Mouse (Mus musculus) midbrain, embryonic 16.5 days (tissue): ENCODE measurements at regions not wholly inside any gene's neighbourhood (a gene's known extent, or its start where the extent isn't known, plus 50 kb on each side); places are given as distances from the start of the nearest gene placed in this dataset.

Experiments
- ATAC-seq: fragments of 200-750 bp; cut with Nextera tagmentation; 2 replicates; pipeline ENCODE4 v1.8.0; 2017; ENCODE audit warnings: moderate TSS enrichment
- H3K27ac ChIP-seq: fragments of 300-500 bp; sonication (generic); 2 replicates; pipeline ENCODE4 v1.5.1; 2014; ENCODE audit warnings: mild to moderate bottlenecking, low read length, mixed read lengths
- H3K27me3 ChIP-seq: fragments of 300-500 bp; sonication (generic); 2 replicates; pipeline ENCODE4 v1.6.1; 2014; ENCODE audit warnings: low read depth, low read length, mixed read lengths; ENCODE audit not compliant: control insufficient read depth, insufficient read depth
- H3K36me3 ChIP-seq: fragments of 300-500 bp; sonication (generic); 2 replicates; pipeline ENCODE4 v1.6.1; 2014; ENCODE audit warnings: mild to moderate bottlenecking, low read length, moderate library complexity, mixed read lengths; ENCODE audit not compliant: control insufficient read depth, insufficient read depth
- H3K4me1 ChIP-seq: fragments of 300-500 bp; sonication (generic); 2 replicates; pipeline ENCODE4 v1.6.1; 2014; ENCODE audit warnings: mild to moderate bottlenecking, low read length, mixed read lengths; ENCODE audit not compliant: control insufficient read depth, insufficient read depth
- H3K4me2 ChIP-seq: fragments of 300-500 bp; sonication (generic); 2 replicates; pipeline ENCODE4 v1.6.1; 2014; ENCODE audit warnings: mild to moderate bottlenecking, low read length, mixed read lengths
- H3K4me3 ChIP-seq: fragments of 300-500 bp; sonication (generic); 2 replicates; pipeline ENCODE4 v1.5.1; 2014; ENCODE audit warnings: low read depth, mild to moderate bottlenecking, low read length, moderate library complexity, mixed read lengths
- H3K9ac ChIP-seq: fragments of 300-500 bp; sonication (generic); 2 replicates; pipeline ENCODE4 v1.6.1; 2014; ENCODE audit warnings: low read depth, low read length, mixed read lengths
- H3K9me3 ChIP-seq: fragments of 300-500 bp; sonication (generic); replicated peaks from 2 replicates; pipeline ENCODE4 v1.6.1; 2014; ENCODE audit warnings: mild to moderate bottlenecking, low read length, mixed read lengths; ENCODE audit not compliant: control insufficient read depth, poor library complexity, severe bottlenecking
- WGBS: fragments of 180-500 bp; shearing (Covaris S2); extraction: QIAGEN DNeasy Blood & Tissue Kit; methylation state at CpG from one replicate; pipeline ENCODE4 v1.1.7; 2014; 5-methylcytosine and 5-hydroxymethylcytosine counted together

GRCm38 (mm10) chr5:75503673-75504072 lies 71.0 kb upstream of the Kit start:
- no peak overlapping the region for H3K4me3 ChIP-seq
- no peak for ATAC-seq
- WGBS, result 90% methylated on average over 3 of the region's 3 CpGs
- no peak overlapping the region for H3K9ac ChIP-seq
- H3K27ac ChIP-seq, result no peak overlapping the region
- no peak overlapping the region for H3K4me2 ChIP-seq
- H3K4me1 ChIP-seq, result no peaks in the 10 kb centered on the region
- H3K9me3 ChIP-seq, result no peaks in the 10 kb centered on the region
- no peaks in the 10 kb centered on the region for H3K27me3 ChIP-seq
- H3K36me3 ChIP-seq, result no peaks in the 10 kb centered on the region

DNA sequence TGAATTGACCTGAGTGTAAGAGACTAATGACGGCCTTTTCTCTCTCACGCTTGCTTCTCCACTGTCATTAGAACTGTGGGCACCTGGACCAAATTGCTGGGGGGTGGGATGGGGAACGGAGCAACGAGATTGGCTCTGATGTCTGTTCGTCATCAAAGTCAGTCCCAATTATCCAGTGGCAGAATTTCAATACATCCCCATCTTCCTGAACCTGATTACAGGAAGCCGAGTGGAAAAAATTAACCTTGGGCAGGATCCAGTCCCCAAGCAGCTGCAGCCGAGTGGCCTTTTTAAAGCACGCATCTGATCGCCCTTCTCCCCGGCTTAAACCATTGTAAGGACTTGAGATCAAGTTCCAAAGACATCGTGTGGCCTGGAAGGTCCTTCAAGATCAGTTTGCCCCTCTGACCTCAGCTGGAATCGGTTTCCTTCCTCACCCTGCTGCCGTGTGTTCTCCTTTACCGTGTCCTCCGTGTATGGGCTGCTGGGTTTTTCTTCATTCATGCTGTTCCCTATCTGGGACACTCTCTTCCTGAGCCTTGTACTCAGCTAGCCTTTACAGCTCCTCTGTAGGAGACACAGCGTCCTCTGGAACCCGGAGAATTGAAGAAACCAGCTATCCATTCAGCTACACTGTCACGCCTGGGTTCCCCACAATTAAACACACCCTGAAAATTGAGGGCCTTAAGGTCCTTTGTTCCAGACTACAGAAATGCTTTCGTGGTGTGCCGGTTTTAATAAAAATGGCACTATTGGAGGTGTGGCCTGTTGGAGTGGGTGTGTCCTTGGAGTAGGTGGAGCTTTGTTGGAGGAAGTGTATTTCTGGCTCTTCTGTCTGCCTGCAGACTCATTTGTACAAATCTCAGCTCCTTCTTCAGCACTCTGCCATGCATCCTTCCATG lies 61.9 kb upstream of the Kit start:
- H3K27me3 ChIP-seq, result no peaks in the 10 kb centered on the region
- H3K9ac ChIP-seq, result no peak overlapping the region
- H3K9me3 ChIP-seq, result no peaks in the 10 kb centered on the region
- H3K4me3 ChIP-seq, result no peak overlapping the region
- no peaks in the 10 kb centered on the region for H3K36me3 ChIP-seq
- ATAC-seq, result no peak
- H3K4me1 ChIP-seq, result no peaks in the 10 kb centered on the region; the same call in 1 of the 2 replicates
- no peak overlapping the region for H3K4me2 ChIP-seq
- H3K27ac ChIP-seq, result no peak overlapping the region
- WGBS, result 70% methylated on average over 20 of the region's 20 CpGs

DNA sequence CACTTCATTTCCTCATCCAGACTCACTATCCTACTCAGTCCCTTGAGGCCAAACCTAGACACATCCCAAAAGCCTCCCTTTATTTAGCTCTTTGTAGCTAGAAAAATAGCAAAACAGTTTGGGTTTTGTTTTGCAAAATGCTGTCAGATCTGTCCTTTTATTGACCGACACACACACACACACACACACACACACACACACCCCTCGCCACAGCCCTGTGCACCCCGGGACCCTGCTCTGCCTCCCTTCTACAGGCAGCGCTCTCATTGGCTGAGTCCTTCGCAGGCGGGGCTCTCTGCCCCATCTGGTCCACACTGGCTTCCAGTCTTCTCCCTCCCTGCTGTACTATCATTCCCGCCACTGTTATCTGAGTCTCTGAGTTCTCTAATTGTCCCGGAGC lies 56.5 kb upstream of the Kit start:
- H3K36me3 ChIP-seq, result no peaks in the 10 kb centered on the region
- H3K4me2 ChIP-seq, result no peak overlapping the region
- WGBS, result 53% methylated on average over 8 of the region's 8 CpGs
- no peaks in the 10 kb centered on the region for H3K27me3 ChIP-seq
- no peaks in the 10 kb centered on the region for H3K4me1 ChIP-seq
- no peak overlapping the region for H3K27ac ChIP-seq
- H3K9ac ChIP-seq, result no peak overlapping the region
- H3K4me3 ChIP-seq, result no peak overlapping the region
- no peaks in the 10 kb centered on the region for H3K9me3 ChIP-seq
- no peak for ATAC-seq

- H3K36me3 ChIP-seq, result no peaks in the 10 kb centered on the region
- no peak for ATAC-seq
- H3K27ac ChIP-seq, result no peak overlapping the region
- no peak overlapping the region for H3K4me3 ChIP-seq
- H3K4me1 ChIP-seq, result no peaks in the 10 kb centered on the region
- no peak overlapping the region for H3K9ac ChIP-seq
- H3K9me3 ChIP-seq, result no peaks in the 10 kb centered on the region
- WGBS, result 91% methylated on average over 4 of the region's 4 CpGs
- no peaks in the 10 kb centered on the region for H3K27me3 ChIP-seq
- no peak overlapping the region for H3K4me2 ChIP-seq
These were observed 51.6 kb upstream of the Kit start for GRCm38 (mm10) chr5:75523041-75523678.
